Mouse (Mus musculus) left cerebral cortex, postnatal 25 days (tissue): Measurements from ENCODE around the gene Clpx. TPM values are rescaled to one million over a fixed set of nuclear protein-coding genes. Genes with fewer than 3 reads are reported as not detected.
"Not testable (repeated sequence)": the region's sequence is repeated elsewhere in the genome, so short reads cannot be mapped to it uniquely, and the experiment has no call there.

Experiments
- DNase-seq, 2 experiments: peaks; one replicate each; pipeline ENCODE4 v3.0.0; 2022; ENCODE audit warnings: low spot score in 2 of 2, mixed read lengths in 1 of 2
- intact Hi-C: fragments of 180-260 bp; cut with DNase I; formaldehyde crosslinking; loops from one replicate; pipeline ENCODE4 v1.15.1; 2025
- total RNA-seq, 2 experiments: library from RNA; stranded (reverse); gene quantifications; 2 replicates each; pipeline ENCODE4 v1.2.3; 2021

Gene Clpx
- 10 to 100 TPM; 28.9 to 29.6 TPM for total RNA-seq

DNA sequence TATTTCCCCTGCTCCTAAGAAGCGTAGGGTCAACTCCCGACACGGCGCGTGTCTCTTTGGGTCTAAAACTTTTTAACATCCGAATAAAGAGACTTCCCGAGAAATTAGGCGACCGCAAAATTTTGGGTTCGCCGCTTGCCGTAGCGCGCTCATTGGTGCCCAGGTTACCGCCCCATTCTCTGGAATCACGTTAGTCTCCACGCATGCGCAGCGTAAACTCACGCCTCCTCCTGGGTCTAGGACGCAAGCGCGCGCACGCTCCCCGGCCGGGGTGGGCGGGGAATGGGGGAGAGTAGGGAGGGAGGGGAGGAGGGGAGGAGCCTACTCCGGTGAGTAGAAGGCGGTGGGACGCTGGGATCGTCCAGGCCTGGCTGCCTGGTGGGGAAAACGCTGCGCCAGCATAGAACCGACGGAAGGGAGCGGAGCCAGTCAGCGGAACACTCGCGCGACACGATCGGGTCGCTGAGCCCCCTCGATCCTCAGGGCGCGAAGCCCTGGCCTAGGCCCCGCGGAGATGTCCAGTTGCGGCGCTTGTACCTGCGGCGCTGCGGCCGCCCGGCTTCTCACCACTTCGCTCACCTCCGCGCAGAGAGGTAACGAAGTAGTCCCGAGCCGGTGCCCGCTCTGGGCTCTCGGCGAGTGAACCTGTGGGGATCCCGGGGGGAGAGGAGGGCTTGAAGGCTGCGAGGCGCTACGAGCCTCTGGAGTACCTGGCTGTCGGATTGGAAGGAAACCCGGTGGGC lies at the start of gene Clpx:
Gene Clpx, plus strand, starts transcription at position 288 of the 743 bp plus-strand sequence.
- DNase-seq = peak; percentile 97 to 98
- intact Hi-C loops = no loop called here

DNA sequence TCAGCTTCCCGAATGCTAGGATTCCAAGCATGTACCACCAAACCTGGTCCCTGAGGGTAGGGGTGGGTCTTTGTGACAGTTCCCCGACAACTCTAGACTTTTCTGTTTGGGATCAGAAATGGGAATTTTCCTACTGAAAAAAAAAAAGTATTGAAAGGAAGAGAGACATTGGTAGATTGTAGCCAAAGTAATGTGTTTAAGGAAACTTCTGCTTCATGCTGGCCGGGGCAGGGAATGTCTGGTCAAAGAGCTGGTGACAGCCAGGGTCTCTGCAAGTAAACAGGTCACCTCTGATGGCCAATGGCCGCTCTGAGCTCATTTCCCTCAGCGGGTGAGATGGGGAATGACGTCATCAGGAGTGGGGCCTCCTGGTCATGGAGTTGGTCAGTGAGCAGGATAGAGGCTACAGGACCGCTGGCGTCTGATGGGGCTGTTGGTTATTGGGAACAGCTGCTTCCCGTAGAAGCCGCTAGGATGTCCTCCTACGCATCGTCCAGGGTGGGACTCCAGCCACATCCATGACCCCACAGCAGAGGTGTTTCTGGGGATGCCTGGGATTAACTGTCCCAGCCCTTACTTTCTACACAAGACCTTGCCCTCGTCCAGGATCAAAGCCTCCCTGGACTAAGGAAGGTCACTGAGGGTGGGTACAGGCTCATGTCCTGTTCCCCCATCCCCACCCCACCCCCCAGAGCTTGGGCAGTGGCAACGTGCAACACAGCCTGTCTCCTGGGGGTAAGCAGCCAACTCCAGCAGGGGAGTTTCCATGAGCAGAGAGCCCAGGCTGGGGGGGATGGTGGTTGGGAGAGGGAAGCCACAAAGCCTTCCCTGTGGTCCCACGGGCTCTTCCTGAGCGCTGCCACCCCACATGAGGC lies 46.3 kb upstream of the Clpx start:
- intact Hi-C loops = no loop called here
- no peak for DNase-seq

DNA sequence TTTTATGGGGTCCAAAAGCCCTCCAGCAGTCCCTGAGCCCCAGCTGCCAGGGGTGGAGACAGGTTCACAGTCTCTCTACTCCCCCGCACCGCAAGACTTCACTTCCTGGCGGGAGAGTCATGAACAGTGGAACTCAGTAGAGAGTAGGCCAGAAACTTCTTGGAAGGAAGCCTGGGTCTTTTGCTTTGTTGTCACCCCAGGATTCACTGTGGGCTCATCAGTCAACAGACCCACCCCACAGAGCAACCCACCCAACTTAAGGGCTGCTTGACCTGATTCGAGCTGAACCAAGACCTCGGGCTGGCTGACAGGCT lies 45.7 kb upstream of the Clpx start:
- intact Hi-C loops = no loop called here
- DNase-seq = no peak

DNA sequence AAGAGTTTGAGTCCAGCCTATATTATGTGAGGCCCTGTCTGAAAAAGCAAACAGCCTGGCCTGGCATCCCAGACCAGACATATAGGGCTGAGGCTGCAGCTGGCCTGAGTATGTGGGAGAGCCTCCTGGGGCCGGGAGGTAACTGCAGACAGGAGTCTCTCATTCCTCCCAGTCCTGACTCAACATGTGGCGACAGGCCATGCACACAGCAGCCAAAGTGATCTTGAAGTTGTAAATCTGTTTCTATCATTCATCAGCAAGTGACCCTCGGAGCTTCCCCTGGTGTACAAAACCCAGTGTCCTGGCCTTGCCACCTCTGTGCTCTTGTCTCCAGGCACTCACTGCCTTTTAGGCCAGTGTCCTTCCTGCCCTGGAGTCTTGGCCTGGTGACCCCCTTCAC lies 42.0 kb upstream of the Clpx start:
- no peak for DNase-seq
- intact Hi-C loops = no loop called here

DNA sequence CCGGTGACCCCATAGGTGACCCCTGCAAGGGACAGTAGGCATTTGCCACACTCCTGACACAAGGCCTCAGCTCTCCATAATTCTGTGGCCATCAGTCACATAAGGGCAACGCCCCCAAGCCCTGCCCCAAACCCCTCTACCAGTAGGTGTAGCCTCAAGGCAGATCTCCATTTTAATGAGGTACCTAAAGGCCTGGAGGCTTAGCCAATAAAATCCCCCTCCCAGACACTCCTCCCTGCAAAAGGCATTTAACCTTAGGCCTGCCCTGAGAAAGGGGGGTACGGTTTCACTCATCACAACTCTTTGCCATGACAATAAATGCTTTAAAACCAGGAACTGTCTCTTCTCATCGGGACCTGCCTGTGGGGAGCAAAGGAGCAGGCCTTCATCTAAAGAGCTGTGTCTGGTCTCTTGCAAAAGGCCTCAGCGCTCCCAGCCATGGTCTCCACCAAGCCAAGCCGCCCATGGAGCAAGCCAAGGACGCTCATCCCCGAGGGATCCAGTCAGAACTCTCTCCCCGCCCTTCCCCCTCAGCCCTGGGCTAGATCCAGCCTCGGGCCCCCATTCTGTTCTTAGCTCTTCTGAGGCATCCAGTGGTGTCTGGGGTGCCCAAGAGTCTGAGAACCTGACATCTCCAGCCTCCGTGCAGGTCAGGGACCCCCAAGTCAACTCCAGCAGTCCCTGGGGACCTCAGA lies 38.0 kb upstream of the Clpx start:
- intact Hi-C loops = no loop called here
- DNase-seq = no peak

DNA sequence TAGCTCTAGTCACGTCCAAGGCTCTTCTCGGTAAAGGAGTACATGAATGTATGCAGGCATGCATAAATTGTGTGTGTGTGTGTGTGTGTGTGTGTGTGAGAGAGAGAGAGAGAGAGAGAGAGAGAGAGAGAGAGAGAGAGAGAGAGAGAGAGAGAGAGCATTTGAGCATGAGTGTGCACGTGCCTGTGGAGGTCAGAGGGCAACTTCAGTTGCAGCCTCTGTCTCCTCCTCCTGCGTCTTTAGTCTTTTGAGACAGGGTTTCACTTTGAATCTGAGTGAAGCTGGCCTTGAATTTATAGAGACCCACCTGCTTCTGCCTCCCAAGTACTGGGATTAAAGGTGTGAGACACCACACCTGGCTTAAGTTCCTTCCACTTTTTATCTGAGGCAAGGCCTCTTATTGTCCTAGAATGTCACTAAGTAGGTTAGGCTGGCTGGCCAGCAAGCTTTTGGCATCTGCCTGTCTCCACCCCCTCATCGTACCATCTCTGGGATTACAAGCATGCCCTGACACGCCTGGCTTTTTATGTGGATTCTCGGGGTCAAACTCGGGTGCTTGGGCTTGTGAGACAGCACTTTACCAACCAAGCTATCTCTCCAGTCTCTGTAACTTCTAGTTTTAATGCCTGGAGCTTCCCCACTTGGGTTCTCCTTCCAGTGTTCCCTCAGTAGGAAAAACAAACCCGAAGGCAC lies 36.7 kb upstream of the Clpx start:
- intact Hi-C loops = no loop called here
- DNase-seq = no peak

DNA sequence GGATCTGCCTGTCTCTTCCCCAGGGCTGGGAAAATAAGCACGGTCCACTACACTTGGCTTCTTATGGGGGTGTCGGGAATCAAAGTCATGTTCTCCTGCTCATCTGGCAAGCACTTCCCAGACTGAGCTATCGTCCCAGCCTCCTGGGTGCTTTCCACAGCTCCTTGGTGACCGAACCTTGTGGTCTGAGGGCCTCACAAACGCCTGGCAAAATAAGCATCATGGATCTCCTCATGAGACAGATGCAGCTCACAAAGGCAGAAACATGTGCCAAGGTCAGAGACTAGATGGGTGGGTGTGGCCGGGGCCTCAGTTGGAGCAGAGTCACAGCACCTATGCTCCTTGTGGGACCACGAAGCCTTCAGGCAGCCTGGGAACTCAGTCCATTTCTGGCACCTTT lies 34.7 kb upstream of the Clpx start:
- intact Hi-C loops = no loop called here
- DNase-seq = no peak

DNA sequence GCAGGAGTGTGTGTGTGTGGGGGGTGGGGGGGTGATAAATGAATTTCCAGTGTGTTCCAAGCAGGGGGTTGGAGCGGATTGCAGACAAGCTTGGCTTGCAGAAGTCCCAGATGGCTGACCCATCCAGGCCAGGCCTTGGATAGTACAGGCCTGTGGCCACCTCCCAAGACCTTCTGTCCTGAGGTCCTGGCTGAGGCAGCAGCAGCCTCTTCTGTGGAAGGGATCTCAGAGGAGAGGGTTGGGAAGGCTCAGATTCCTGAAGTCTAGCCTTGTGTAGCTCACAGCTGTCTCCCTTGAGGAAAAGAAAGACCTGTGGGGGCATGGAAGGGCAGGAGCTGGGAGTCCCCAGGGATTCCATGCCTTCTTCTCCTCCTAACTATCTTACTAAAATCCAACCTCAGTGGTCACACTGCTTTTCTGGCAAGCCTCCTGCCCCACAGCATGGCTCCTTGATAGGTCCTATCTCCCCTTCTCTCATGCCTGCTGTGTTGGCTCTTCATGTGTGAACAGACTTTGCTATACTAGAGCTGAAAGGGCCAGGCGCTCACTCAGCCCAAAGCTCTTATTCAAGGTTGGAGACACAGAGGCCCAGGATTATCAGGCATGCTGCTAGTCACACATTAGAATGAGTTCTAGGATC lies 32.3 kb upstream of the Clpx start:
- DNase-seq = no peak
- intact Hi-C loops = no loop called here

DNA sequence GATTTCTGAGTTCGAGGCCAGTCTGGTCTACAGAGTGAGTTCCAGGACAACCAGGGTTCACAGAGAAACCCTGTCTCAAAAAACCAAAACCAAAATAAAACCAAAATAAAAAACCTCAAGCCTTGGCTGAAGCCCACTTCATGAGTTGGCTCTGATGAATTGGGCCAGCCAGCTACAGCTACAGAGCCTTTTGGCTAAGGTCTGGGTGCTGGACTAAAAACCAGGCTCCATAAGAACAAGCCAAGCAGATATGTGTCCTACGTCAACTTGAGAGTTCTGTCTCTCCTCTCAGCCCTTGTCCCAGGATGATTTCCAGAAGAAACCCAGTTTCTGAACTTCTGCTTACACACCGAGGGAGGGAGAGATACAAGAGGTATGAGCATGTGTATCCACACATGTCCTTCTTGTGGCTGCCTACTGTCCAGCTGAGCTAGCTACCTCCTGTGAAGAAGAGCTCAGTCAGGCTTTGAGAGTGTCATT lies 31.4 kb upstream of the Clpx start:
- DNase-seq = no peak
- intact Hi-C loops = no loop called here

DNA sequence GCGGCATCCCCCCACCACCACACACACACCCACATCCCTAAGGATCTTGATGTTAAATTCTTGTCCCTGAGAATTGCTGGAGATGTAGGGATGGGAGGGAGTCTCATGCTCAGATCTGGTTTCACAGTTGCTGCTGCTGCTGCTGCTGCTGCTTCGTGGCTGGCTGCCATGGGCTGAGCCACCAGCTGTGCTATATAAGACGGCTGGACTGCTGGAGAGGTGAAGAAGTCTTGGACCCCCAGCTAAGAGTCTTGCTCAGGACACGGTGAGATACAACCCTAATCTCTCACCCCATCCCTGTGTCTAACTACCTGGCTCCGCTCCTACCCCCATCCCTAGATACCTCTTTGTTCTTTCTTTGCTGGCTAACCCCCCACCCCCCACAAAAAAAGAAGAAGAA lies 29.1 kb upstream of the Clpx start, which contains the start of gene Cilp:
Gene Cilp, plus strand, starts transcription at position 222 of the 400 bp plus-strand sequence.
- intact Hi-C loops = no loop called here
- DNase-seq = no peak

DNA sequence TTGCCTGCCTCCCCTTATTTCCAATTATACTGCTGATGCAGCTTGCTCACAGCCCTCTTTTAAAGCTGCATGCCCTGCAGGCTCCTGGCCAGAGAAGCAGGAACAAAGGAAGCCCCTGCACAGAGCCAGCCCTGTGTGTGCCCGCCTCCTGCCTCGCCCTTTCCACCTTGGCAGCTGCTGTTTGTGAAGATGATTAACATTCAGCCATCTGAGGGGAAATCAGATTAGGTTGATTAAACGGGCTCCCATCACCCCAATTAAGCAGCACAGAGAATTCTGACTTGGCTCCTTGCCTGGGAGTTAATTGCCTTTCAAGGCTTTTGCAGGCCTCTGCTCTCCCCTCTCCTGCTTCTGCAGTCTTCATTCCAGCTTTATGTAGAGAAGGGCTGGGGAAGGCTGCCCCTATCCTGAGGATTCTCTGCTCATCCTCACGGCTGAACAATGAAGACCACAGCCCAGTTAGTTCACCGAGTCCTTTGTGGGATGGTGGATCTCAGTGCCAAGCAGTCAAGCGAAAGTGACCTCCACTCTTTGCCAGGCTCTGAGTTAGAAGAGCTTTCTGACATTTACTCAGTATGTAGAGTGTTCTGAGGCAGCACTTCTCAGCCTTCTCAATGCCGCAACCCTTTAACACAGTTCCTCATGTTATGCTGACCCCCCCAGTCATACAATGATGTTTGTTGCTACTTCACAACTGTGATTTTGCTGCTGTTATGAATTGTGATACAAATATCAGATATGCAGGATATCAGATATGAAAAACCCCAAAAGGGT lies 26.1 kb upstream of the Clpx start:
- intact Hi-C loops = no loop called here
- peak; percentile 12 to 35 for DNase-seq

DNA sequence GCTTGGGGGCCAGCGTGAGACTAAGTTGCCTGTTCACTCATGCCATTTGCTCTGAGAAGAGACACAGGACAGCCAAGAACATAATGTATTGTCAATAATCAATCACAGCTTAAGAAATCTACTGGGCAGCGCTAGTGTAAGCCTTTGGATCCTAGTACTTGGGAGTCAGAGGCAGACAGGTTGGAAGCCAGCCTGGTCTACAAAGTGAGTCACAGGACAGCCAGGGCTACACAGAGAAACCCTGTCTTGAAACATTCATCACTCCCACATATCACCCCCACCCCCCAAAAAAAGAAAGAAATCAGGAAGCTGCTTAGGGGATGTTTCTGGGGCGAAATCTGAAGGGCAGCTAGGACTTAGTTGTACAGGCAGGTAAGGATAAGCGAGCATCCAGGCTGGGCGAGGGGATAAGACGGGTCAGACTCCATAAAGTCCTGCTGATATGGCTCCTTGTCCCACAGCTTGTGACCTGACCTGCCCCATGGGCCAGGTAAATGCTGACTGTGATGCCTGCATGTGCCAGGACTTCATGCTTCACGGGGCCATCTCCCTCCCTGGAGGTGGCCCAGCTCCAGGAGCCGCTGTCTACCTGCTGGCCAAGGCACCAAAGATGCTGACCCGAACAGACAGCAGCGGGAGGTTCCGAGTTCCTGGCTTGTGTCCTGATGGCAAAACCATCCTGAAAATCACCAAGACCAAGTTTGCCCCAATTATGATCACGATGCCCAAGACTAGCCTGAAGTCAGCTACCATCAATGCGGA lies 20.8 kb upstream of the Clpx start:
- intact Hi-C loops = no loop called here
- peak in 1 of 2 experiments; percentile 5 for DNase-seq

DNA sequence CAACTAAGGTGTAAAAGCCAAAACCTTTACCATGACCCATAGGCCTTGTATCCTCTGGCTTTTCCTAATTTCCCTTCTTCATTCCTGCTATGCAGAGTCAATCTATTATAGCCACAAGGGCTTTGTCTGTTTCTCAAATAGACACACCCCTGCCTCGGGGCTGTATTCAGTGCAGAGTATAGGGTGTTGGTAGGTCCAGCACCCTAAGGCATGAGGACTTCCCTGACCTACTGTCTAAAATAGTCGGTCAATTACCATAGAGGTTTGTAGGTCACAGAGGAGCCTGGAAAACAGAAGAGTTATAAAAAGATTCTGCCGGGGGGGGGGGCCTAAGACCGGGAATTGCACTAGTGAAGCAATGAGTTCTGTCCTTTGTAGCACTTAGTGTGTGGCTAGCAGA lies 20.2 kb upstream of the Clpx start:
- no peak for DNase-seq

DNA sequence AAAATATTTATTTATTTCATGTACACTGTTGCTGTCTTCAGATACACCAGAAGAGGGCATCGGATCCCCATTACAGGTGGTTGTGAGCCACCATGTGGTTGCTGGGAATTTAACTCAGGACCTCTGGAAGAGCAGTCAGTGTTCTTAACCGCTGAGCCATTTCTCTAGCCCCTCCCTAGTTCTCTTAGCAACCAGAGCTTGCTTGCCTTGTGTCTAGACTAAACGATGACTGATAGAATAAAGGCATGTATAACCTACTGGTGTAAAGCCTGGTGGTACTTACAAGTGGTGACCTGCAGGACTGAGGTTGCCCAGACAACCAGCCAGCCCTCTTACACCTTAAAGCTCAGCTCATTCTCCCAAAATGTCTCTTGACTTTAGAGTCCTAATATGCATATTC lies 19.2 kb upstream of the Clpx start:
- intact Hi-C loops, DNase-seq: not testable (repeated sequence)

More for the DNA sequence above, 20.2 kb upstream of the Clpx start:
- intact Hi-C loops = no loop called here

DNA sequence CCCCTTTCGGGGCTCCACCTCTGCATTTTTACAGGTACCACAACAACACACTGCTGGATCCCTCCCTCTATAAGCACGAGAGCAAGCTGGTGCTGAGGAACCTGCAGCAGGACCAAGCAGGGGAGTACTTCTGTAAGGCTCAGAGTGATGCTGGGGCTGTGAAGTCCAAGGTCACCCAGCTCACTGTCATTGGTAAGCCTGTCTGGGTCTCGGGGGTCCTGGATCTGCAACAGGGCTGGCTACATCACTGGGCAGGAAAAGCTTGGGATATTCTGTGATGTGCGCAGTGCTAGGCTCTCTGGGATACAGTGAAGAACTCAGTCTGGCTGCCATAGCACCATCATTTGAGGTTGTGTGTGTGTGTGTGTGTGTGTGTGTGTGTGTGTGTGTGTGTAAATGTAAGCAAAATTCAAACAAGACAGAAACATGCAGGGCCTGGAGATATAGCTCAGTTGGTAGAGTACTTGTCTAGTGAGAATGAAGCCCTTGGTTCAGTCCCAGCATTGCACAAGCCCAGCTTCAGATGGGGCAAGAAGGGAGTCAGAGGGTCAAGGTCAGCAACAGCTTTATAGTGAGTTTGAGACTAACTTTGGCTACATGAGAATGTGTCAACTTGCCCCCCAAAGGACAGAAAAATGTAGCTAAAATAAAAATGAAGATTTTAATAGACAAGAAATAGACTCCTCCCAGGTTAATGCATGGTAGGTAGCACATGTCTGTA lies 18.1 kb upstream of the Clpx start:
- intact Hi-C loops = no loop called here
- no peak for DNase-seq

DNA sequence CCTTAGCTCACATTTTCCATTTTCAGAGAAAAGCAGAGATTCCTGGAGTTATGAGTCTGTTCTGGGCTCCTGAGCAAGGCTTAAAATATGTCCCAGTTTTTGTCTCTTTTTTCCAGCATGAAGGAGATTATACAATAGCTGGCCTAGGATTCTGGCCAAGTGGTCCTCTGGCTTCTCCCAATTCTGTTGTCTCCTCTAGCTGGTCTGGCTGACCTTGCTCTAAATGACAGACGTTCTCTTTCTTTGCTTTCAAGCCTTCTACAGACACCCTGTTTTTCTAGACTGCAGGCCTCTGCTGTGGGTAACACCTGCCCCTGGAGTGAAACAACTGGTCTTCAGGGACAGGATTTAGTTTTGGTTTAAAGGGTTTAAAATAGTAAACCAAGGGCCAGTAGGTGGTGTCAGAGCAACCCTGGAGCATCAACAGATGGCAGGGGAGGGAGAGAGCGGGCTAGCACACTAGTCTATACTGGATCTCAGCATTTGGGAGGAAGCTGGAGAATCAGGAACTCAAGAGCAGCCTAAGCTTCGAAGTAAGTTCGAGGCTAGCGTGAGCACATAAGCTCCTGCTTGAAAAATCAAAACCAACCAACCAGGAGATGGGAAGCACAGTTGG lies 12.4 kb upstream of the Clpx start:
- intact Hi-C loops = loop anchor here (1.0 to 5.0 kb wide), 3 partner anchors 57 to 149 kb away; no protein-coding TSS in a partner anchor
- peak; percentile 4 to 47 for DNase-seq

DNA sequence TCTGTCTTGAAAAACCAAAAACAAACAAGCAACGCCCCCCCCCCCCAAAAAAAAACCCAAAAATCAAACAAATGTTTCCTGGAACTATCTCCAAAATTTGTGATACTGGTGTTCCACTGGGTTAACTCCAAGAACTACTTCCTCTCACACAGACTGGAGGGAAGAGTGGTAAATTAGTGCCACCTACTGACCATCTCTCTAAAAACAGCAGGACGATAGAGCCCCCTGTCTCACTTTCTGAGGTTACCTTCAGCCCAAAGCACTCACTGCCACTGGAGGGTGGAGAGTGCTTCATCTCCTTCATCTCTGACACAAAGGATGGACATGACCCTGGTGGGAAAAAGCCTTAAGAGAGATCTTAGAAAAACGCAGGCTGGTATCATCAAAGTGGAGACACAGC lies 10.8 kb upstream of the Clpx start:
- peak; percentile 21 to 53 for DNase-seq
- intact Hi-C loops = loop anchor here (2.0 to 5.0 kb wide), 2 partner anchors 58 to 151 kb away; no protein-coding TSS in a partner anchor
